Mouse (Mus musculus) gastrocnemius, adult 2 months (tissue): Measurements from ENCODE around the gene Pars2. TPM values are rescaled to one million over a fixed set of nuclear protein-coding genes. Genes with fewer than 3 reads are reported as not detected.

Source experiments
- DNase-seq: peaks from one replicate; pipeline ENCODE4 v3.0.0; 2022
- H3K27ac ChIP-seq: fragments of 200-600 bp; 2 replicates; pipeline ENCODE4 v1.8.1; 2022; ENCODE audit warnings: mild to moderate bottlenecking
- H3K4me3 ChIP-seq: fragments of 200-600 bp; 2 replicates; pipeline ENCODE4 v1.8.1; 2022; ENCODE audit warnings: mild to moderate bottlenecking, moderate library complexity
- CTCF ChIP-seq: fragments of 200-600 bp; IDR thresholded peaks from 2 replicates; pipeline ENCODE4 v1.8.1; 2022; ENCODE audit warnings: antibody characterized with exemption, mild to moderate bottlenecking, moderate library complexity
- intact Hi-C: fragments of 180-260 bp; cut with DNase I; formaldehyde crosslinking; loops from one replicate; pipeline ENCODE4 v1.15.1; 2025
- long read RNA-seq, 2 experiments: library from polyadenylated mRNA; stranded (forward); transcript quantifications; one replicate each; pipeline ENCODE4 v2.0.0; 2021
- total RNA-seq, 2 experiments: library from RNA; stranded (reverse); gene quantifications; 2 replicates each; pipeline ENCODE4 v1.2.3; 2021

Gene Pars2
- 1 to 10 TPM; 2.5 to 3.8 TPM for total RNA-seq
- long read RNA-seq, experiment 1, partial matches to known transcripts = 0 of 3 reads
- long read RNA-seq, experiment 1, other reads (novel, unspliced or antisense) = 0 of 3 reads
- long read RNA-seq, experiment 2, partial matches to known transcripts = 0 of 5 reads
- long read RNA-seq, experiment 2, other reads (novel, unspliced or antisense) = 1 of 5 reads

DNA sequence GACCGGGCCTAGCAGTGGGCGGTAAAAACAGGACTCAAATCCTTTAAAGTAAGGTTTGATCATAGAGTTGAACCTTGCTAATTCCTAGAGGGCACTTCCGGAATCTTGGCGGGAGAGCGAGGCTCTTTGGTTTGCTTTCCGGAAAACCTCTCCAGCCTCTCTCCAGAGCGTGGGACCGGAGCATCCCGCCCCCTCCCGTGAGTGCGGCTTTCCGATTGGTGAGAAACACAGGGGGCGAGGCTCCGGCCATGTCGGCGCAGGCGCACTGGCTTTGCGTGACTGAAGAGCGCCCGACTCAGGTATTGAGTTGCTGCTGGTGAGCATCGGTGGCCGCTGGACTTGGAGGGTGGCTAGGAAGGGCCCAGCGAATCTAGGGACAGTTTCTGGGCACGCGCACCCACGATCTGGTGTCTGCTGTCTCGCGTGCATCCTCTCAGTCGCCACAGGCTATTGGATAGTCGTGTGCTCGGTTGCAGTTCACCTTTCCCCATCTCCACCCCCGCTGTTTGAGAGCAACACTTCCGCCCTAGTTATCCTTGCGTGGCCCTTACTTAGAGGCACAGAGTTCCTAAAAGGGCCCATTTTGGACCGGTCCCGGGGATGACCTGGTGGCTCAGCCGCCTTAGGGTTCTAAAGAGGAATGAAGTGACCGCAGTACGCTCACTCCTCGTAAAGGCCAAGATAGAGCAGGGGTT is at the start of gene Pars2:
Gene Pars2, plus strand, starts transcription at position 237 of the 695 bp plus-strand sequence.
- no peak for TF ChIP-seq CTCF
- peak; percentile 98 for DNase-seq
- Histone ChIP-seq H3K27ac (peak within 1 kb of the TSS; percentile 87), H3K4me3 (peak within 1 kb of the TSS; percentile 84)
- intact Hi-C loops = no loop called here

DNA sequence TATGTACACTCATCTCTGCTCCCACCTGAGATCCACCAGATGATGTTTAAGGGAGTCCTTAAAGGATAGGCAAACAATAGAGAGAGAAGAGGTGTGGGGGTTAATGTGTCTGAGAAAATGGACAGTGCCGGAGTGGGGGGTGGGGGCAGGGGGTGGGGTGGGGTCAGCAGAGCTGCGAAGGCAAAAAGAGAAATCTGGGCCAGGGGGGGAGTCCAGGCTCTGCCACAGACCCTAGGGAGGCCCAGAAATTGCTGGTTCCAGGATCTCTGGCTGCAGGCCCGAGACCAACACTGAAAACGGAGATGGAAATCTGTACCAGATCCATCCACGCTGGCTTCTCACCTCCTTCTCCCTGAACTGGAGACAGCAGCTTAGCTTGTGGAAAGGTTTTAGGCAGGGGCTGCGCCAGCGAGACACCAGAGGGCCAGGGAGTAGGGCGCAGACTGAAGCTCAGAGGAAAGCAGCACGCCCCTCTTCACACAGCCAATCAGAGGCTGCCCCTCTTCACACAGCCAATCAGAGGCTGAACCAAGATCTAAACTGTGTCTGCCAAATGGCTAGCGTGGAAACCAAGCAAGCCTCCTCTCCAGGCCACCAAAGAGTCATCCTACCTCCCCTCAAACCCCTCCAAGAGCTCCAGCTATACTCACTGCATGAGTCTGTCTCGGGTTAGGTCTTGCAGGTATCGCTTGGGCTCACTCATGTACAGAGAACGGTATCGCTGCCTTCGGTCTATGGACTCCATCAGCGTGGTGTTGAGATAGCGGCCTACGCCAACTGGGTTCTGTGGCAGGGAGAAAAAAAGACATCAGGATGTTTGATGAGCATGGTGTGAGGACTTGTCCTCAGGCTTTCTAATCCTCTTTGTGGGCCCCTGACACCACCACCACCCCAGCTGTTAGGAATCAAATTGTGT is 44.0 kb upstream of the Pars2 start:
- no peak for DNase-seq
- Histone ChIP-seq H3K27ac (no peak overlapping the region), H3K4me3 (no peak overlapping the region)
- intact Hi-C loops = no loop called here
- no peak for TF ChIP-seq CTCF

DNA sequence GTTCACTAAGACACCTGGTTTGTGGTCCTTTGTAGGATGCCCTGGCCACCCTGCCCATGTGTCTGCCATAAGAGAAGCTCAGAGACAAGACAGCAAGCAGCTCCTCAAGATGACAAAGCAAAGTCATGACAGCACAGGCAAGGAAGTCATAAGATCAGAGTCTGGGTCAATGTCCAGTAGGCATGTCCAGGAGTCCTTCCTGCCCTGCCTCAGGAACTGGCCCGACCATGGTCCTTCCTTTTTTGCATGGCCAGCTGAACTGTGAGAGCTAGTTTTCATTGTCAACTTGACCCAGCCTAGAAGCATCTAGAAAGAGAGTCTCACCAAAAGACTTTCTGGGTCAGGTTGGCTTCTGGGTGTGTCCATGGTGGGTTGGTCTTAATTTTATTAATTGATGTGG is 43.0 kb upstream of the Pars2 start:
- intact Hi-C loops = no loop called here
- no peak overlapping the region for H3K27ac ChIP-seq
- no peak for DNase-seq
- H3K4me3 ChIP-seq = no peak overlapping the region
- no peak for TF ChIP-seq CTCF

DNA sequence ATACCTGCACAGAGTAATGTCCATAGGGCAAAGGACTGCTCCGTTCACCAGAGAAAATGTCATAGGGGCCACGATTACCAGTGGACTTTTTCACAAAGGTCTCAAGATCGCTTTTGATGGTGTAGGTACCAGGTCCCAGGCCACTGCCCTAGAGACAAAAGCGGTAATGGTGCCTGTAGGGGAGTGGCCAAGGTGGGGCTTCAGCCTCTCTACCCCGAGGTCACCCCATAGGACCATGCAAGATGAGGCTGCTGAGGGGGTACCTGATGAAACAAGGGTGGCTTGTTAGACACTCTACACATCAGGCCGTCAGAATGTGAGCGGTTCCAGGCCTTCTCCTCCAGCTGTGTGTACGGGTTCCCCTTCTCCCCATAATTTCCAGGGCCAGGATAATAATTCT is 37.8 kb upstream of the Pars2 start:
- TF ChIP-seq CTCF = no peak
- H3K27ac ChIP-seq = no peak overlapping the region
- DNase-seq = no peak
- H3K4me3 ChIP-seq = no peak overlapping the region
- intact Hi-C loops = no loop called here

DNA sequence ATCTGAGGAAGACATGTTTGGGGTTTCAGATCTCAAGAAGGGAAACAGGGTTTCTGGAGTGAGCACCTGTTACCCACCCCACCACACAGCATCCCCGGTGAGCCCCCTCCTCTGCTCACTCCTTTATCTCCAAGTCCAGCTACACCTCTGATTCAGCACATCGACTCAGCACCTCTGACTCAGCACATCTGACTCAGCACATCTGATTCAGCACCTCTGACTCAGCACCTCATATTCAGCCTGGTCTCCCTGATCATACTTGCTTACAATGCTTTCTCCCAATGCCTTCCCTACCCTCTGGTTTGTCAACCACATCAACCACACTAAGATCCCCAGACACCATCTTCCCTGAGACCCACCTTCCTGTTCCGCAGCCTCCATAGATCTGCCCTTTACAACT is 37.3 kb upstream of the Pars2 start:
- no peak overlapping the region for H3K4me3 ChIP-seq
- no peak for DNase-seq
- intact Hi-C loops = no loop called here
- no peak overlapping the region for H3K27ac ChIP-seq
- TF ChIP-seq CTCF = no peak

DNA sequence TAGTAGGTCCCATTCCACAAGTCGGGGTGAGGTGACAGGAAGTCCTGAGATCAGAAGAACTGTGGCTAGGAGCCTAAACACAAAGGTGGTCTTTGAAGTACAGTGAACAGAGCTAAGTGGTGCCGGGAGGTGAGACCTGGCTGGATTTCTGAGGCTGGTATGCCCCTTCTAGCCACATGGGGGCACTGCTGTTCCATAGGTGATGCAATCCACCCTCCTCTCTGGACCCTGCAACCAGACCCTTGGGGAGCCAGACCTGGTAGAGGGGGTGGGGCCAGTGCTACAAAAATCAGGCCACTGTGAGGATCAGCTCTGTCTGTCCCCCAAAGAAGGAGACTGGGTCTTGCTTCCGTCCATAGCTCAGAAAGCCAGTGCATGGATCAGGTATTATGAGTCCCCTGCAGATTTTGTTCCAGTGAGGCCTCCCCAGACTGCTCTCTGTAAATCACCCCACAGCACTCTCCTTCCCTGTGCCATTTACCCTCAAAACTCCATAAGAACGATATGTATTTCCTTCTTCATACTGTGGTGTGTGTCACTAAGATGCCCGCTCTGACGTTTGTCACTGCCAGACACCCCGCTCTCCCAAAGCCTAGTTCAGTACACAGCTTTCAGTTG is 36.6 kb upstream of the Pars2 start:
- intact Hi-C loops = loop anchor here (1.0 kb wide), 1 partner anchor 94 kb away; no protein-coding TSS in a partner anchor
- TF ChIP-seq CTCF = peak; percentile 95
- peak; percentile 66 for DNase-seq
- no peak overlapping the region for H3K27ac ChIP-seq
- no peak overlapping the region for H3K4me3 ChIP-seq

DNA sequence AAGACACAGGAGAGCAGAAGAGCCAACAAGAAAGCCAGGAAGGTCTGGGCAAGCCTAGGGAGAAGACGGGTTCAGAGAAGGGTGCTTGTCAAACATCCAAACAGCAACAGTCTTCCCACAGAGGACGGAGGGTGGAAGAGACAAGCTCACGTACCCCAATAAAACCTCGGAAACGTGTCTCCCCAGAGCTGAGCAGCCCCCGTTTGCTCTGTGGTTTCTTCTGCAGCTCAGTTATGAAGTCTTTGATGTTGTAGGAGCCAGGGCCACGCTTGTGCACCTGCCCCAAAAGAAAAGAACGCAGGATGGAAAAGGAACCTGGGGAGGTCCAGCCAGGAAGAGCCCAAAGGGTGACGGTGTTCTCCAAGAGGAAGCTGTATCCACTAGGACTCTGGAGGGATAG is 36.0 kb upstream of the Pars2 start:
- no peak for DNase-seq
- no peak for TF ChIP-seq CTCF
- no peak overlapping the region for H3K4me3 ChIP-seq
- intact Hi-C loops = loop anchor here (1.0 kb wide), 1 partner anchor 93 kb away; no protein-coding TSS in a partner anchor
- H3K27ac ChIP-seq = no peak overlapping the region

DNA sequence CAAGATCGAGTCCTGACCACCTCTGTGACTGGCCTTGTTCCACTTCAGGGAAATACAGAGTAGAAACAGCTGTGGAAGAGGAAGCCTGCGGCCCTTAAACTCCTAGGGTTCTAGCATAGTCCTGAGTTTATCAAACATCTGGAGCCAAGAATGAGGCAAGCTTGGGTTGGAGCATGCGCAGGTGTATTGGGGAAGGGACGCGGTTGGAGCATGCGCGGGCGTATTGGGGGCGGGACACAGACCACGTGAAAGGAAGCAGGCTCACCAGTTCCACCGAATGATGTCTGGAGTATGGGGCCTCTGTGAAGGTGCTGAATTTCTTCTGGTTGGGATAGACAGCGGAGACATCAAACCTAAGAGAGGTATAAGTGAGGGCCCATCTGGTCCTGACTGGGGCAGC is 35.2 kb upstream of the Pars2 start:
- intact Hi-C loops = no loop called here

DNA sequence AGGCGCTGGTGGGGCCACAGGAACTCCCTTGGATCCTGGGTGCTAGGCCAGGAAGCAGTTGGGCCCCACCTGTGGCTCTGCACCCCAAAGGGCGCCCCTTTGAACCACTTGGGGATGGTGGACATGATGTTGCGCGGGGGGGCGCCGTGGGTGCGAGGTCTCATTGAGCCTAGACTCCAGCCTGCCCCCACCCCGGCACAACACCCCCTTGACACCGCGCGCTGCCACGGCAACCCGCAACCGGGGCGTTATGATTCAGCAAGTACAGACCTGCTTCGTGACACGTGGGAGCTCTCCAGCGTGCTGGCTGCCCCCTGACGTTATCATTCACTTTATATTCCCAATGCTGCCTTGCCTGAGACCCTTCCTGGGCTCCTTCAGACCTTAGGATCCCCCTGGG is 33.8 kb upstream of the Pars2 start, which contains the start of gene Lexm:
Gene Lexm, minus strand, starts transcription at position 186 of the 400 bp plus-strand sequence.
- intact Hi-C loops = no loop called here
- Histone ChIP-seq H3K4me3 (no peak within 1 kb of the TSS; the same call in 1 of the 2 replicates), H3K27ac (no peak within 1 kb of the TSS)
- no peak for DNase-seq
- no peak for TF ChIP-seq CTCF

More for the DNA sequence above, 35.2 kb upstream of the Pars2 start:
- Histone ChIP-seq H3K27ac (no peak overlapping the region), H3K4me3 (no peak overlapping the region)
- TF ChIP-seq CTCF = no peak
- DNase-seq = no peak

DNA sequence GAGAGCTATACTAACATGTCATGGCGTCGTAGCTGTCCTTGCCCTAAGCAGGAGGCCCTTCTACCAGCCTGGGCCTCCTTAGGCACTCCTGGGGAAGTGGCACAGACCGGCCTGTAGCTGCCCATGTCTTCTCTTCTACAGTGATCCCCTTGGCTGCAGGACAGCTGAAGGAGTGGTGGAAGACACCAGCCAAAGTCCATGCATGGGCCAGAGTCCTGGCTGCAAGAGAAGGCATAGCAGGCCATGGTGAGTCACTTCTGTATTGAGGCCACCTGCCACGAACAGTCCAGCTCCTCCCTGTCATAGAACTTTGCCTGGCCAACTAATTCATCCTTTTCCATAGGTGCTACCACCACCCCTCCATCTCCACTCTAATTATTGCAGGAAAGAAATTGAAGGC is 32.0 kb upstream of the Pars2 start:
- Histone ChIP-seq H3K4me3 (no peak overlapping the region), H3K27ac (no peak overlapping the region)
- no peak for DNase-seq
- TF ChIP-seq CTCF = no peak
- intact Hi-C loops = no loop called here

DNA sequence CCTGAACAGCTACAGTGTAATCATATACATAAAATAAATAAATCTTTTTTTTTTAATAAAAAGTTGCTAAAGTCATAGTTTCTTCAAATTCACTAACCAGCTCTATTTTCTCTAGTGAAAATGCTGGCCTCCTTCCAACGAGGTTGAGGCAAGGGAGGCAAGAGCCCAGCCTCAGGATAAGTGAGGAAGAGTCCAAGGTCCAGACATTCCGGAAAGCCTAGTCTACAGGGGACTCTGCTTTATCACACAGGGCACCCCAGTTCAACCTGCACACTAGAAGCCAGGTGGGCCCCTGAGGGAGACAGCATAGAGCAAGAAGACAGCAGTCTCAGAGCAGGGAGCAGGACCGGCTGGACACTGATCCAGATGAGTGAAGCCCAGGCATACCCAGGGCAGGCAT is 29.4 kb upstream of the Pars2 start:
- TF ChIP-seq CTCF = no peak
- Histone ChIP-seq H3K4me3 (no peak overlapping the region), H3K27ac (no peak overlapping the region)
- intact Hi-C loops = no loop called here
- no peak for DNase-seq

DNA sequence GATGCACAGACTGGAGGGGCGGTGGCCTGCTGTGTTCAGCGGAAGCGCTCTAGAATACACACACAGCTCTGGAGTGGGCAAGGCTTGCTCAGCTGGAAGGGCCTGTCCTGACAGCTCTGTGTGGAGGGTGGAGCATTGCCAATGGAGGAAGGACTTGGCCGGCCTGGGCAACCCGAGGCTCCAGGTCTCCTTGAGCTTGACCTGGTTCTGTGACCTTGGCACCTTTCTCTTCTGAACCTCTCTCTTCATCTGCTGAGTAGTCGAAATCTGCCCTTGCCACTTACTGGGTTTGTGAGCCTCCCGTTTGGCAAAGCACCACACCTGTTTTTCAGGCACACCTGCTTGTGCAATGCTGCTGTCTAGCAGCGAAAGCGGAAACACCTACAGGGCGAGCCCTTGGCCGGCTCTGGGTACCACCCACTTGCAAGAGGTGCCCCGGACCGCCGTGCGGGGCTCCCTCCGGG is 28.8 kb upstream of the Pars2 start, which contains the start of gene Ttc22:
Gene Ttc22, plus strand, starts transcription at position 403 of the 464 bp plus-strand sequence.
- H3K4me3 ChIP-seq = no peak within 1 kb of the TSS
- TF ChIP-seq CTCF = no peak
- H3K27ac ChIP-seq = no peak within 1 kb of the TSS
- DNase-seq = peak; percentile 51
- intact Hi-C loops = no loop called here
